In genomic region chr9:82976219-82976618, GRCm38 (mm10) we compare ENCODE assay signal across 8 mouse cellular contexts. TPM values are rescaled to one million over a fixed set of nuclear protein-coding genes. Genes with fewer than 3 reads are reported as not detected.
DNase-seq lines count a peak whose midpoint lies in the region; ATAC-seq lines count a peak whose summit lies in the region.

No protein-coding gene starts in this region.

- H3K36me3 ChIP-seq in hindbrain, embryonic 10.5 days: peaks cover 3% of the 10 kb centered on the region; the same call in 1 of the 2 replicates
- no peaks in the 10 kb centered on the region for H3K36me3 ChIP-seq in midbrain, embryonic 12.5 days

- peak; percentile 23 for DNase-seq in kidney, adult 9 months
- no peak for DNase-seq in kidney, adult 11 months
- DNase-seq in hindbrain, embryonic 10.5 days (ENCODE audit: low spot score): no peak
- no peak for DNase-seq in right cerebral cortex, adult 18-20 months
- DNase-seq in left cerebral cortex, postnatal 36 days (ENCODE audit: low spot score in 2 of 2): no peak
- no peak for DNase-seq in adrenal gland, postnatal 36 days

- no peaks in the 10 kb centered on the region for H3K27me3 ChIP-seq in hindbrain, embryonic 10.5 days (ENCODE audit: insufficient read depth, poor library complexity, severe bottlenecking)
- no peaks in the 10 kb centered on the region for H3K27me3 ChIP-seq in midbrain, embryonic 12.5 days

- peak overlapping the region; percentile 95 for H3K9ac ChIP-seq in midbrain, embryonic 12.5 days (replicated peaks)

- peak overlapping the region; percentile 61 for H3K4me2 ChIP-seq in midbrain, embryonic 12.5 days (replicated peaks)

- ATAC-seq in midbrain, embryonic 12.5 days (ENCODE audit: low FRiP score, low read depth): no peak

- no peak overlapping the region for H3K27ac ChIP-seq in brown adipose tissue, adult 24 weeks (replicated peaks; ENCODE audit: low read depth, low read length)
- H3K27ac ChIP-seq in hindbrain, embryonic 10.5 days: peak overlapping the region; percentile 96
- peak overlapping the region; percentile 100 for H3K27ac ChIP-seq in midbrain, embryonic 12.5 days (replicated peaks)

- 2% methylated on average over 9 of the region's 9 CpGs for WGBS in hindbrain, embryonic 10.5 days
- WGBS in midbrain, embryonic 12.5 days: 2% methylated on average over 9 of the region's 9 CpGs

- intact Hi-C loops in left cerebral cortex, postnatal 36 days (cut with DNase I): loop anchor here (5.0 to 10.0 kb wide), 4 partner anchors 346 to 639 kb away; partner anchors contain the start of gene Lca5

- no peaks in the 10 kb centered on the region for H3K9me3 ChIP-seq in hindbrain, embryonic 10.5 days
- no peaks in the 10 kb centered on the region for H3K9me3 ChIP-seq in midbrain, embryonic 12.5 days

- H3K4me3 ChIP-seq in brown adipose tissue, adult 24 weeks (ENCODE audit: insufficient read depth, low read depth, low read length): peak overlapping the region; percentile 71
- peak overlapping the region; percentile 95 for H3K4me3 ChIP-seq in hindbrain, embryonic 10.5 days
- peak overlapping the region; percentile 93 for H3K4me3 ChIP-seq in midbrain, embryonic 12.5 days

- peaks cover 5% of the 10 kb centered on the region for H3K4me1 ChIP-seq in brown adipose tissue, adult 24 weeks (ENCODE audit: control insufficient read depth, insufficient read depth, insufficient read length, low read length)
- H3K4me1 ChIP-seq in hindbrain, embryonic 10.5 days (replicated peaks): peaks cover 27% of the 10 kb centered on the region
- peaks cover 14% of the 10 kb centered on the region for H3K4me1 ChIP-seq in midbrain, embryonic 12.5 days

RNA-seq across cellular contexts. Expression of gene Phip, which starts 0.9 kb away (rescaled TPM):
- 7.0 and 8.2 TPM in 2 replicates for polyA plus RNA-seq in brown adipose tissue, adult 24 weeks (2012; ENCODE audit: insufficient read depth, insufficient read length, missing spikeins)
- 89.0 and 113 TPM in 2 replicates for polyA plus RNA-seq in hindbrain, embryonic 10.5 days (2016; fragmentation: Nextera tagmentation; extraction: Ambion mirVana)
- polyA plus RNA-seq in midbrain, embryonic 12.5 days (2016; fragmentation: Nextera tagmentation; extraction: Ambion mirVana): 153 and 167 TPM in 2 replicates
- 10 to 100 TPM; 58.5 to 84.6 TPM for total RNA-seq in left cerebral cortex, postnatal 36 days (2021)
- total RNA-seq in adrenal gland, postnatal 36 days (2021): 100 to 1,000 TPM in 1 of 2 experiments, 10 to 100 TPM in 1; 79.6 to 108 TPM
